Mouse (Mus musculus) forebrain, embryonic 12.5 days (tissue): ENCODE measurements at regions not wholly inside any gene's neighbourhood (a gene's known extent, or its start where the extent isn't known, plus 50 kb on each side); places are given as distances from the start of the nearest gene placed in this dataset.

Source experiments
- ATAC-seq: fragments of 200-750 bp; cut with Nextera tagmentation; 2 replicates; pipeline ENCODE4 v1.8.0; 2017; ENCODE audit warnings: moderate TSS enrichment; ENCODE audit not compliant: low FRiP score
- H3K27ac ChIP-seq: fragments of 300-500 bp; sonication (generic); 2 replicates; pipeline ENCODE4 v1.5.1; 2016; ENCODE audit warnings: mild to moderate bottlenecking
- H3K27me3 ChIP-seq: fragments of 300-500 bp; sonication (generic); 2 replicates; pipeline ENCODE4 v1.6.1; 2016; ENCODE audit warnings: mild to moderate bottlenecking
- H3K36me3 ChIP-seq: fragments of 300-500 bp; sonication (generic); replicated peaks from 2 replicates; pipeline ENCODE4 v1.6.1; 2016; ENCODE audit warnings: mild to moderate bottlenecking
- H3K4me1 ChIP-seq: fragments of 300-500 bp; sonication (generic); 2 replicates; pipeline ENCODE4 v1.6.1; 2016
- H3K4me2 ChIP-seq: fragments of 300-500 bp; sonication (generic); 2 replicates; pipeline ENCODE4 v1.6.1; 2016; ENCODE audit warnings: mild to moderate bottlenecking, moderate library complexity
- H3K4me3 ChIP-seq: fragments of 300-500 bp; sonication (generic); replicated peaks from 2 replicates; pipeline ENCODE4 v1.5.1; 2016; ENCODE audit warnings: mild to moderate bottlenecking
- H3K9ac ChIP-seq: fragments of 300-500 bp; sonication (generic); 2 replicates; pipeline ENCODE4 v1.6.1; 2016; ENCODE audit warnings: mild to moderate bottlenecking
- H3K9me3 ChIP-seq: fragments of 300-500 bp; sonication (generic); 2 replicates; pipeline ENCODE4 v1.6.1; 2016
- WGBS: fragments of 180-500 bp; shearing (Covaris S2); methylation state at CpG from one replicate; pipeline ENCODE4 v1.1.7; 2016; 5-methylcytosine and 5-hydroxymethylcytosine counted together

- H3K4me2 ChIP-seq, result no peak overlapping the region
- H3K9ac ChIP-seq, result no peak overlapping the region
- H3K4me3 ChIP-seq, result no peak overlapping the region
- no peaks in the 10 kb centered on the region for H3K27me3 ChIP-seq
- no peak overlapping the region for H3K27ac ChIP-seq
- no peaks in the 10 kb centered on the region for H3K36me3 ChIP-seq
- ATAC-seq, result no peak
- WGBS, result 66% methylated on average over 5 of the region's 5 CpGs
- H3K9me3 ChIP-seq, result no peaks in the 10 kb centered on the region
- H3K4me1 ChIP-seq, result no peaks in the 10 kb centered on the region
Observed at GRCm38 (mm10) chr5:54212038-54212589, 213.8 kb downstream of the Stim2 start.

DNA sequence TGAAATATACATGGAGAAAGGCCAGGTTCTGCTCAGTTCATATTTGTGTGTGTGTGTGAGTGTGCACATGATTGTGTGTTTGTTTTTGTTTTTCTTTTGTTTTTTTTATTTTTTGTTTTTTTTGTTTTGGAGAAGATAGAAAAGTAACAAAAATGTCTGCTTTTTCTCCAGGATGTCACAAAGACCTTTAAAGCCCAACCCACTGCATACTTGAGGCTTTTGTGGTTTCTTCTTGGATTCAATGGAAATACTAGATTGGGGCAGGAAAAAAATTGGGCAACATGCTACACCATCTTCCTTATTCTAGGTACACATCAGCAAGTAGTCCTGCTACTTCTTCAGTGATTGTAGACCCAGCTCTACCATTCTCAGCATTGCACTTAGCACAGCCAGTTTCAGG, 226.7 kb downstream of the Stim2 start:
- ATAC-seq, result no peak
- H3K27ac ChIP-seq, result no peak overlapping the region

GRCm38 (mm10) chr5:54234580-54234979, 236.3 kb downstream of the Stim2 start:
- no peak overlapping the region for H3K9ac ChIP-seq
- H3K27ac ChIP-seq, result no peak overlapping the region
- no peak overlapping the region for H3K4me2 ChIP-seq
- H3K4me3 ChIP-seq, result no peak overlapping the region
- H3K27me3 ChIP-seq, result no peaks in the 10 kb centered on the region
- H3K9me3 ChIP-seq, result no peaks in the 10 kb centered on the region
- H3K36me3 ChIP-seq, result no peaks in the 10 kb centered on the region
- ATAC-seq, result no peak
- WGBS, result 82% methylated on average over 1 of the region's 1 CpGs
- no peaks in the 10 kb centered on the region for H3K4me1 ChIP-seq

More for the DNA sequence above, 226.7 kb downstream of the Stim2 start:
- Histone ChIP-seq H3K4me2 (no peak overlapping the region), H3K4me3 (no peak overlapping the region), H3K36me3 (no peaks in the 10 kb centered on the region), H3K4me1 (no peaks in the 10 kb centered on the region), H3K9me3 (no peaks in the 10 kb centered on the region), H3K27me3 (no peaks in the 10 kb centered on the region), H3K9ac (no peak overlapping the region)

DNA sequence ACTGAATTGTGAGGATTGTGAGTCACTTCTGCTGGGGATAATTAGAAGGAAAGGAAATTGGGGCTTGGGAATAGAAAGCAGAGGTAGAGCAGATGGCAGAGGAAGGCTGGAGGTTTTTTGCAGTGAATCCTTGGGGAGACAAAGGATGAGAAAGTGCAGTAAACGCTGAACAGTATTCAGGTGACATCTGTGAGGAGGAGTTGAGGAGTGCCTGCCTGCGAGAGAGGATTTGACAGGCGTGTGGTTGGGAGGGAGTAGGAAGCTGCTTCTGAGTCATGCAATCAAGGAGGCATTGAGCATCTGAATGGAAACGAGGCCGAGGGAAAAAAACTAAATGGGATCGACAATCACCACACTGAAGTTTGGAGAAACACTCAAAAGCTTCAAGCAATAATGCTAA, 236.9 kb downstream of the Stim2 start:
- H3K4me2 ChIP-seq, result no peak overlapping the region
- WGBS, result 44% methylated on average over 6 of the region's 6 CpGs
- H3K9ac ChIP-seq, result no peak overlapping the region
- H3K4me3 ChIP-seq, result no peak overlapping the region
- H3K27me3 ChIP-seq, result no peaks in the 10 kb centered on the region
- no peaks in the 10 kb centered on the region for H3K36me3 ChIP-seq
- no peaks in the 10 kb centered on the region for H3K4me1 ChIP-seq
- no peaks in the 10 kb centered on the region for H3K9me3 ChIP-seq
- ATAC-seq, result no peak
- no peak overlapping the region for H3K27ac ChIP-seq

GRCm38 (mm10) chr5:54237226-54237625, 238.9 kb downstream of the Stim2 start:
- Histone ChIP-seq H3K9ac (no peak overlapping the region), H3K27me3 (no peaks in the 10 kb centered on the region), H3K4me1 (peaks cover 8% of the 10 kb centered on the region), H3K27ac (no peak overlapping the region), H3K36me3 (no peaks in the 10 kb centered on the region), H3K9me3 (no peaks in the 10 kb centered on the region), H3K4me2 (no peak overlapping the region), H3K4me3 (no peak overlapping the region)
- no peak for ATAC-seq
- 87% methylated on average over 2 of the region's 2 CpGs for WGBS

GRCm38 (mm10) chr5:54238646-54239167, 240.4 kb downstream of the Stim2 start:
- Histone ChIP-seq H3K4me3 (no peak overlapping the region), H3K9ac (no peak overlapping the region), H3K27me3 (no peaks in the 10 kb centered on the region), H3K36me3 (no peaks in the 10 kb centered on the region), H3K9me3 (no peaks in the 10 kb centered on the region), H3K27ac (no peak overlapping the region), H3K4me2 (no peak overlapping the region), H3K4me1 (peaks cover 8% of the 10 kb centered on the region)
- no peak for ATAC-seq
- 56% methylated on average over 3 of the region's 3 CpGs for WGBS

GRCm38 (mm10) chr5:54239586-54239985, 241.3 kb downstream of the Stim2 start:
- Histone ChIP-seq H3K27me3 (no peaks in the 10 kb centered on the region), H3K9me3 (no peaks in the 10 kb centered on the region), H3K4me3 (no peak overlapping the region), H3K4me2 (no peak overlapping the region), H3K36me3 (no peaks in the 10 kb centered on the region), H3K27ac (no peak overlapping the region), H3K9ac (no peak overlapping the region), H3K4me1 (peaks cover 8% of the 10 kb centered on the region)
- 89% methylated on average over 3 of the region's 3 CpGs for WGBS
- ATAC-seq, result no peak

DNA sequence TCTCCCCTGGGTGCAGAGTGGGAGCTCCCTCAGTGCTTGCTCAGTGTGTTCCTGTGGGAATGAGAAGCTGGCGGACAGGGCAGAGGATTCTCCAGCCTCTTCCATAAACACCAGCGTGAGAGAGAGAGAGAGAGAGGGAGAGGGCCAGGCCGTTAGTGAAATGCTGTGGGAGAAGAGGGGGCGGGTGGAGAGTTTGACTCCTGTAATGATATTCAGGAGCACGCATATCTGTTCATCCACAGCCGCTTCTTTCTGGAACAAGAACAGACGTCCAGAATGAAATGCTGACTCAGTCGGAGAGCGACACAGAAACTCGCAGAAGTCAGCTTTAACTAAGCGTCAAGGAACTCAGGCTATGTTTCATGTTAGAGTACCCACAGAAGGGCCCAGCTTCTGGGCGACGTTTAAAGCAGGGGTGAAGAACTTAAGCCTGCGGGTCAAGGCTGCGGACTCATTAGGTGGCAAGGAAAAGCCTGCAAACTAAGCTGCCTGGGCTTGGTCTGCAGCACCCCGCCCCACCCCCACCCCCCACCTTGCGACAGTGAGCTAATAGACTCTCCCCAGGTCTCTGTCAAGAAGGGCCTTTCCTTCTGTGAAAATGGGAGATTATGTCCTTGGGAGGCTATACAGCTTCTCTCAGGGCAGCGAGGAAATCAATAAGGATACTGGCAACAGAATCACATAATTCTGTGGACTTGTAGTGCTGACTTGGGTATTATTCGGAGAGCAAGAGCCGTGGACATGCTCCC, 243.0 kb downstream of the Stim2 start:
- Histone ChIP-seq H3K4me2 (no peak overlapping the region), H3K36me3 (no peaks in the 10 kb centered on the region), H3K4me3 (no peak overlapping the region), H3K27me3 (no peaks in the 10 kb centered on the region), H3K9me3 (no peaks in the 10 kb centered on the region), H3K4me1 (peaks cover 8% of the 10 kb centered on the region), H3K9ac (no peak overlapping the region), H3K27ac (no peak overlapping the region)
- 40% methylated on average over 20 of the region's 20 CpGs for WGBS
- ATAC-seq, result peak; percentile 41; the same call in 1 of the 2 replicates

GRCm38 (mm10) chr5:54242126-54242525, 243.8 kb downstream of the Stim2 start:
- 86% methylated on average over 4 of the region's 4 CpGs for WGBS

GRCm38 (mm10) chr5:54252038-54252437, 253.7 kb downstream of the Stim2 start:
- H3K4me3 ChIP-seq, result no peak overlapping the region
- no peak overlapping the region for H3K4me2 ChIP-seq
- WGBS, result 86% methylated on average over 2 of the region's 2 CpGs

More at GRCm38 (mm10) chr5:54242126-54242525, 243.8 kb downstream of the Stim2 start:
- no peaks in the 10 kb centered on the region for H3K36me3 ChIP-seq
- no peaks in the 10 kb centered on the region for H3K9me3 ChIP-seq
- no peak overlapping the region for H3K4me3 ChIP-seq
- no peak for ATAC-seq
- H3K27ac ChIP-seq, result no peak overlapping the region
- no peaks in the 10 kb centered on the region for H3K27me3 ChIP-seq
- peaks cover 8% of the 10 kb centered on the region for H3K4me1 ChIP-seq
- no peak overlapping the region for H3K9ac ChIP-seq
- H3K4me2 ChIP-seq, result no peak overlapping the region

DNA sequence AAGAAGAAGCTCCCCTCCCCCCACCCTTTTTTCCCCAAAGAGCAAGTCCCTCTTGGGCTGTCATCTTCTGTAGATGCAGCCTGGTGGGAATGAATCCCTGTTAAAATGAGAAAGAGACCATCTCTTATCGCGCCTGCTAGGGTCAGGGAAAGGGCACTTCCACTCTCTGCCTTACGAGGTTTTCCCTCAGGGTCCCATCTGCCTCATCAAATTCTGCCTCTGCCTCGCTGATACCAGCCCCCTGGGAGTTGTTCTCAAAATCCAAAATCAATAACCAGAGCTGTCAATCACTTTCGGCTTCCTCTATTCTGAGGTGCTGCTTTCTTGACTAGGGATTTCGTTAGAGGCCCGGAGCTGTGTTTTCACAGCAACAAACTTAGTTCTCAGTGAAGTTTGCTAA, 255.7 kb downstream of the Stim2 start:
- H3K36me3 ChIP-seq, result no peaks in the 10 kb centered on the region
- H3K4me3 ChIP-seq, result no peak overlapping the region
- 48% methylated on average over 7 of the region's 7 CpGs for WGBS
- H3K9me3 ChIP-seq, result no peaks in the 10 kb centered on the region
- H3K27me3 ChIP-seq, result no peaks in the 10 kb centered on the region
- H3K4me1 ChIP-seq, result 0 out of 2 replicates have a peak, but pooled peaks cover 4% of the 10 kb centered on the region
- no peak for ATAC-seq
- no peak overlapping the region for H3K27ac ChIP-seq
- H3K9ac ChIP-seq, result no peak overlapping the region
- H3K4me2 ChIP-seq, result no peak overlapping the region

More at GRCm38 (mm10) chr5:54252038-54252437, 253.7 kb downstream of the Stim2 start:
- no peaks in the 10 kb centered on the region for H3K9me3 ChIP-seq
- H3K27me3 ChIP-seq, result no peaks in the 10 kb centered on the region
- no peak overlapping the region for H3K9ac ChIP-seq
- H3K4me1 ChIP-seq, result no peaks in the 10 kb centered on the region
- H3K36me3 ChIP-seq, result no peaks in the 10 kb centered on the region
- no peak overlapping the region for H3K27ac ChIP-seq
- no peak for ATAC-seq

- no peaks in the 10 kb centered on the region for H3K27me3 ChIP-seq
- H3K4me2 ChIP-seq, result no peak overlapping the region
- H3K36me3 ChIP-seq, result no peaks in the 10 kb centered on the region
- WGBS, result 10% methylated on average over 1 of the region's 1 CpGs
- no peak overlapping the region for H3K9ac ChIP-seq
- ATAC-seq, result peak; percentile 75; the same call in 1 of the 2 replicates
- H3K4me3 ChIP-seq, result no peak overlapping the region
- H3K27ac ChIP-seq, result no peak overlapping the region
- no peaks in the 10 kb centered on the region for H3K9me3 ChIP-seq
- H3K4me1 ChIP-seq, result 0 out of 2 replicates have a peak, but pooled peaks cover 4% of the 10 kb centered on the region
Observed at GRCm38 (mm10) chr5:54258087-54258733, 259.9 kb downstream of the Stim2 start.
